Mouse (Mus musculus) ovary, adult 18-20 months (tissue): ENCODE measurements around the gene Pdss2.

Experiments
- DNase-seq: peaks from one replicate; pipeline ENCODE4 v3.0.0; 2022; ENCODE audit warnings: low spot score, mixed read lengths

The Pdss2 gene

DNA sequence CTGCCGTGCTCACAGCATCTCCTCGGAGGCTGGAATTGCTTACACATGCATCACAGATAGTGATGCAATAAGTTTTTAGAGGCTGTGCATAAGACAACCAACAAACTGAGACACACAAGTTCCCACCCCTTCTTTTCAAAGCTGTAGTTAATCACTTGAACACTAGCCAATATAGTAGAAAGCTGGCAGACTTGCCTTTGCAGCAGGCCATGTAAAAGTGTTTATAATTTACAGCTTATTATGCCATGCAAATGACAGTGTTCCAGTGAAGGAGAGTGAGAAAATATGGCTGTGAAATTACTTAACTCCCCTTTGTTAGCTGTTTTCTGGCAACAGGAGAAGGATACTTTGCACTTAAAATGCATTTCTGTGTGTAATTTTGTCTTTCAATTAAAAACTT, 90.9 kb downstream of the Pdss2 start:
- no peak for DNase-seq

DNA sequence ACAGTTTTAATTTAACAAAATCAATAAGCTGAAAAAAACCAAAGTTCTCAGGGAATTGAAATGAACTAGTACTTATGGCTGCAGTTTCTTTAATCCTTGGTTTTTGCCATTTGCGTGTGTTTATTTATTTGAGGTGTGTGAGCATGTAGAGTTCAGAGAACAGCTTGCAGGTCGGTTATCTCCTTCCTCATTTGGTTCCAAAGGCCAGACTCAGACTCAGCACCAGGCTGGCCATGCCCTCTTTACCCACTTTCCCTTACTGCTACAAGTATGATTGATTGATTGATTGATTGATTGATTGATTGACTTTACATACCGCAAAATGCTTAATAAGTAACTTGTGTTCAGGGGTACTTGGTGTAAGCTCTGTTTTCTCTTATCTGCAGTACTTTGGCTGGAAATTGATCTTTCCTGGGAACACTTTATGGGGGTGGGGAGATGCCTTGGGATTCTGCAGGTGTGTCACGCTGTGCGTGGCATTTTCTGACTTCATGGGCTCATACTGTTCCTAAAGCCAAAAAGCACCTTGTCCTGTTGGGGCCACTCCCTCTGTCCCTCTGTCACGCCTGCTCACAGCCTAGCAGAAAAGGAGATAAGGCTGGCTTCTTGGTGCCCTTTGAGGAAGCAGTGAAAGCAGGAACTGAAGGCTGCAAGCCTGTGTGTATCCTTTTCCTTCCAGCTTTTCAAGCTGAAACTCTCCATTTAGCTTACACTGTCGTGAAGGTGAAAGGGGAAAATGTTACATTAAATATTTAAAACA, 91.6 kb downstream of the Pdss2 start:
- DNase-seq: no peak

DNA sequence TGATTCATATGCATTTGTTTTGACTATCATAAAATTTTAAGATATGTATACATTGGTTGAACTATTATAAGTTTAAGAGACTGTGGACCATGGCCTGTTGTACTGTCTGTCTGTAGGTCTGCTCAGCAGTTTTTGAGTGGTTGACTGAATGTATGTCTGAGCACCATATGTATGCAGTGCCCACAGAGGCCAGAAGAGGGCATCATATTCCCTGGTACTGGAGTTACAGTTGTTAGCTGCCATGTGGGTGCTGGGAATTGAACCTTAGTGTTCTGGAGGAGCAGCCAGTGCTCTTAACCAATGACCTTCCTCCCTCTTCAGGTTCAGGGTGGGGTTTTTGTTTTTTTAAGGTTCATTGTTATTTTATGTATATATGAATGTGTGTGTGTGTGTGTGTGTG, 93.9 kb downstream of the Pdss2 start:
- no peak for DNase-seq

DNA sequence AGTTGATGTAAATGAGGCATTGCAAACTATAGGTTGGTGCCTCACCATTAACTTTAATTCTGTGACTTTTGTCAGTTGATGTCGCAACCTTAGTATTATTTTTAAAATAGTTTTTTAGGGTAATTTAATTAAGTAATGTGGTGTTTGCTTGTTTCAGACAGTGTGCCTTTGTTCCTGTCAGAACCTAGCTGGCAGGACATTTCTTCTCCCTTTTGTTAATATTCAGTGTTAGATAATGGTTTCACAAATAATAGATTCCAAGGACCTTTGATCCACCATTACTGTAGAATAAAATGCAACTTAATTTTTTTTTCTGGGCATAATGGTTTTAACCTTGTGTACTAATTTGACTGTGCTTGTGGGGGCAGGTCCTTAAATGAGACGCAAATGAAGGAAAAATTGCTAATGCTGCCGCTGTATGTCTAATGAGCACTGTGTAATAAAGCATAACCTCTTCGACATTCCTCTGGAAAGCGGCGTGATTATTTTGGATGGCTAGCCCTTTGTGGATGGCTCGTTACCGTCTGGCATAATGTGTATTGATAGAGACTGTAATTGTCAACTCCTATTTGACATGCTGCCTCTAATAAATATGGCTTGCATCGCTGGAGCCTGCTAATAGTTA, 96.2 kb downstream of the Pdss2 start:
- no peak for DNase-seq

DNA sequence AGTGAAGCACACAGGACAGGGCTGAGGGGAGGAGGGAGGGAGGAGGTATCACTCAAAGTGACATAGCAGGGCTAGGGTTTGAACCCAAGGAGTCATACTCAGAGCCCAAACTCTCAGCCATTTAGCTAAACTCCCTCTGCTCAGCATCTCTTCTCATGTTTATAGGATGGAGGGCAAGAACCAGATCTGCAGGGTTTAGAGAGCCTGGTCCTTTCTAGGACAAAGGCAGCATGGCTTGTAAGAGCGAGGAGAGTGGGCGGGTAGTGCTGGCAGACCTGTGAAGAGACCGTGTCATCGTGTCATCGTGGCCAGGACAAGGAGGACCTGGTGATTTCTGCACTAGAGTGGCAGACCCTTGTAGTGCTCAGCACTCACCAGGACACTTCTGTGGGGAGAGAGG, 99.7 kb downstream of the Pdss2 start:
- no peak for DNase-seq

DNA sequence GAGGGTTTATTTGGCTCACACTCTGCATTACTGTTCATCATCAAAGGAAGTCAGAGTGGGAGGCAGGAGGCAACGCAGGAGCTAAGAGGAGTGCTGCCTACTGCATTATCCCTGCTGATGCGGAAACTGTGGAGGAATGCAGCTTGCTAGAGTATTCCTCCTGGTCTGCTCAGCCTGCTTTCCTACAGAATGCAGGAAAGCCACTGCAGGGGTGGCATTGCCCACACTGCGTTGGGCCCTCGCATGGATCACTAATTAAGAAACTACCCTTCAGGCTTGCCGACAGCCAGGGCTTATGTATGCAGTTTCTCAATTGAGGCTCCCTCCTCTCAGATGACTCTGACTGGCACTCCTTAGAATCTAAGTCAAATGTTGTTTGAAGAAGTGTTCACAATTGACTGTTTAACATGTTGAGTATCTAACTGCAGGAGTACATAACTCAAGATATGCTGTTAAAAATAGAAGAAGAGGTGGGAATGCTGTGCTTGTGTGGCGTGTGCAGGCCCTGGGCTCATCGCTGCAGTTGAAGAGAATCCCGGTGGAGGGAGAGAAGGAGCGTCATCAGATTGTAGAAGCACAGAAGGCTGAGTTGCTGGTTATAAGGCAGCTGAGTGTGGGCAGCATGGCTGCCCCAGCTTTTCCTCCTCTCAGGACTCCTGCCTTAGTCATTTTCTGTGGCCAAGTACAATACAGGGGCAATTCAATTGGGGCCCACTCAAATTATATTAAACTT, 101.3 kb downstream of the Pdss2 start:
- DNase-seq: no peak

DNA sequence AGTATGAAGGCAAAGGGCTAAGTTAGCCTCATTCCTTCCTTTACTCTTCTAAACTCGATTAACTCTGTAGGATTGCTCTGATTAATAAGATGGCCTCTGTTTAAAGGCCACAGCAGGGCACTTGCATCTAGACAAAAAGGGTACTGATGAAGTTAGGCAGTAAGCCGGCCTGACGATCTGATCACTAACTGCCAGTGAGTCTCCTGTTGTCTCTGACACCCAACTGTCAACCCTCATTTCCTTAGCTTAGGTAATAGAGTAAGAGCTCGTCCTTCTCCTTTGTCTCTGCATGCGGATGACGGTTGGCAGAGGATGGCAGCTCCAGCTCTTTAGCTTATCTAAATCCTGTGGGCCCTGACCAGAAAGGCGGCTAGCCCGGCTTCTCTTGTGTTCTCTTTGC, 102.1 kb downstream of the Pdss2 start:
- DNase-seq: no peak

DNA sequence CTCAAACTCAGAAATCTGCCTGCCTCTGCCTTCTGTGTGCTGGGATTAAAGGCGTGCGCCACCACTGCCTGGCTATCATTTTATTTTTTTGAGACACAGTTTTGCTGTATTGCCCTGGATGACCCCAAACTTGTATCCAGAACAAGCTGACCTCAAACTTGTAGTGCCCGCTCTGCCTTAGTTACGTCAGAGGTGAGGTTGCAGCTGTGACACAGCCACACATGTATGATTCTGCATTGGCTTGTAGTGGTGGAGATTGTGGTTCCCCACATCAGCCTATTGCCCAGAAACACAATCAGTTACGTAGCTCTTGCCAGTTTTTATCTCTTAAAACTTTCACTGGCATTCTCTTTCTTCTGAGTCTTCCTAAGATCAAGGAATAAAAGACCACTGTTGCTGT, 108.5 kb downstream of the Pdss2 start:
- DNase-seq: no peak

DNA sequence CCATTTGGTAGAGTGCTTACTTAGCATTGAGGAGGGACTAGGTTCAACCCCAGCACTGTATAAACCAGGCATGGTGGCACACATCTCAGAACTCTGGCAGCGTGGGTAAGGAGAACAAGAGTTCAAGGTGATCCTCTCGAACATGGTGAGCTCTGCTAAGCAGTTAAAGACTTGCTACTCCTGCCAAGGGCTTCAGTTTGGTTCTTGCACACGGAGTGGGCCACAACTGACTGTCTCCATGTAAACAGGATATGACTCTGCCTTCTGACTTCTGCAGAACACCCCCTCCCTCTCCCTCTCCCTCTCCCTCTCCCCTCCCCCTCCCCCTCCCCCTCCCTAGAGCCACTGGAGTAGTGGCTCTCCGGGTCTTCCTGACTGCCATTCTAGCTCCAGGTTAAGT, 109.4 kb downstream of the Pdss2 start:
- no peak for DNase-seq

DNA sequence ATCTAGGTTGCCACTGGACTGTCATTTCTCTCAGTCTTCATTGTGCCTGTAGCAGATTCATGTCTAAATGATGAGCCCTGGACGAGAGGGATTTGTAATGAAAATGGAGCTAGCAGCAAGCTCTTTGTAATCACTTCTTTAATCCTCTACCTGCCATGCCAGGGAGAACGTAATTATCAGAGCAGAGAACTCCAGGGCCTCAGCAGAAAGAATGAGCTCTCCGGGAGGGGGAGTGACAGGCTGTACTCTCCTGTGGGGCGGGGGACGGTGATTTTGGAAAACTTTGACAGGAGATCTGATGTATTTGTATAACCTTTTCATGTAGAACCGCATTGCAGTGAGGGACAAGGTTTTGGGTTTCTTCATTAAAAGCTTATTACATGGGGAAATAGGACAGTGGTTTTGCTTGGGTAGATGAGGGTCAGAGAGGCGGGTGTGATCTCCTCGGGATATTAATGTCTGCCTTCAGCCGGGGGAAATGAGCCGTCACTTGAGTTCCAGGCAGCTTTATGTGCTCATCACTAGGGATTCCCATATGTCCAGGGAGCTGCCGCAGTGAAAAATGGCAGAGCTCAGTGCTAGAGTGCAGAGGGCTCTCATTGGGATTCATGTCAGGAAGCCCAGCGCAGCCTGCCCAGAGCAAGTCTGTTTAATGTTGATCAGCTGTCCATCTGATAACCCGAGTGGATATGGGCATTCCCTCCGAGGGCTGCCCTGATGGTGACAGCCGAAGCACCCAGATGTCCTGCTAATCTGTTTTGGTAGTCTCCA, 110.8 kb downstream of the Pdss2 start:
- no peak for DNase-seq

DNA sequence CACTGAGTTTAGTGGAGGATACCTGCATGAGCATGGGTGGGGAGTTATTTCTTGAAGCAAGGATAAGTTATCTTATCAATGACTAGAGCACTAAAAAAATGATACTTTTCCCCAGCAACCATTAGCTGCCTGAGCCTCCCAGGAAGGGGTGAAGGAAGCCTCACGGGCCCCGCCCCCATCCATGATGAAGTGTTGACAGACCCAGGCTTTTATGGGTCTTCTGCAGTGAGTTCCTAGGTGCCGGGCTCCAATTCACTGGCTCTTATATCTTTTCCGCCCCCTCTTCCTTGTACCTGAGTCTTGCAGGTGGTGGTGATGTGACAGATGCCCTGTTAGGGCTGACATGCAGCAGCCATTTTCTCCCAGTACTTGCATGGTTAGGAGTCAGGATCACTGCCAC, 114.6 kb downstream of the Pdss2 start:
- DNase-seq: no peak

DNA sequence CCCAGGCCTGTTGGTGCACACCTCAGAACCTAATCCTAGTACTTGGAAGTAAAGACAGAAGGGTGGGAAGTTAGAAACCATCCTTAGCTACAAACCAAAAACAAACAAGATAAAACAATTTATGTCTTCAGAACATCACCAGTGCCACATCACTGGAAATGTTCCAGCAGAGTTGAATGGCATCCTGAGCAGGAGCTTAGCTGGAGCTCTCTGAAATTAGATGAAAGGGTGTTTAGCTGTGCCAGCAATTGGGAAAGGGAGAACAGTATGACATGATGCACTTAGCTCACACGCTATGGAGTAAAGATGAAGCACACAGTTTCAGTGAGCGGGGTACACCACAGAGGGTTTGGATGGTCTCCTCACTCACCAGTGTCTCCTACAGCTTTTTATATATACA, 115.8 kb downstream of the Pdss2 start:
- DNase-seq: no peak

DNA sequence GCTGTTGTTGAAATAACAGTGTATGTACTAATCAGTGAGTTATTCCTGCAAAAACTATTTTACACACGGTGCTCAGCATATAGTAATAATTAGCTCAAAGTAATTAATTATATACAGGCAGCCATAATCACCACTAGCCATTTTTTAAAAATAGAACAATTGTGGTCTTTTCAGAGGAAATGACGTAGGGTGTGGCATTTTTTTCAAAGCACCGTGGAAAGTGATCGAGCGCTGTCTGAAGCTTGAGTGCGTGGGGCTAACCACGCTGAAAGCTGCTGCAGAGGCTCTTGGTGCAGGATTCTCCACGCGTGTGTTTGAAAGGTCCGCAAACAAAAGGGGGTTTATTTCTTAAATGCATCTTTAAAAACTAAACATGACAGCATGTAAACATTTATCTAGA, 118.5 kb downstream of the Pdss2 start:
- no peak for DNase-seq

DNA sequence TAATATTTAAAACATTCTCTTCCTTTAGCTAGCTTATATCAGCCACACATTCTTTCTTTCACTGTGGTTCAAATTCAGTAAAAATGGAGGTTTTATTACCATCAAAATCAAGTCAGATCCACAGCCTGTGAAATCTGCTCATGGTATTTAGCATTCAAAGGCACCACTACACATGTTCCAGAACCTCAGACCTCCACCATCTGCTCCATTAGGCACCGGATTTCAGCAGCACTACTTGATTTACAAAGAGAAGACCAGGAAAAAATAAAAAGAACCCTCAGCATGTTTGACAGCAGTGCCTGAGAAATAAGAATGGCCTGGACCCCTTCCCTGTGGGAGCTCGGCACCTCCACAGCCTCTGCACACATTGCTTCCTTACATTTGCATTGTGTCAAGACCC, 128.4 kb downstream of the Pdss2 start:
- DNase-seq: no peak

DNA sequence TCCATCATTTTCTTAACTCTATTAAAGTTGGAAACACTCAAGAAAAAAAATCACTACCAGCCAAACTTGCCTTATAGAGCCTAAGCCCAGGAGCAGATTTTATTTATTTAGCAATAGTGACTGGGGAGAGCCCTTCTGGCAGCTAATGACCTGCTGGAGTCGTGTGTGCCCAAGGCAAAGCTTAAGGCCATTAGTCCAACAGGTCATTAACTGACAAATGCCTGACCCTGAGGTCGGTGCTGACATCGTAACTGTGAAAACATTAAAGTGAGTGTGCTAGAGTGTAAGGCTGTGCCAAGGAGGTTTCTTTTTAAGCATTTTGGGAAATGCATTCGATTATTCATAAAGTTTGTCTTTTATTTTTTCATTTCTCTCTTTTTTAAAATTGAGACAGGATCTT, 136.6 kb downstream of the Pdss2 start:
- DNase-seq: no peak

DNA sequence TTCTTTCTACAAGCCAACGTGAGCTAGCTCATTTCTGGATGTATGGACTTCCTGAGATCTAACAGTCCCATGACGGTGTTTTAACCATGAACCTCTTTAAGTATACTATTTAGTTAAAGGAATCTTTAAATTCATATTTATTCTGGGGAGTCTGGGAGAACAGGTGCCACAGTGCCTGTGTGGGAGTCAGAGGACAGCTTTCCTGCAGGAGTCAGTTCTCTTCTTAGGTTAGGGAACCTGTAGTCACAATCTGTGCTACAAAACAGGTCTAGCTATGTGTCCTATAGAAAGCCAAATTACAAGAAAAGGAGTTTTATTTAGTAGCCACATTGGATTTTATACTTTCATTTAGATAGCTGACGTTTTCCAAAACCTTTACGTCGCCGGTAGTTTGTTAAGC, 141.7 kb downstream of the Pdss2 start:
- DNase-seq: no peak

DNA sequence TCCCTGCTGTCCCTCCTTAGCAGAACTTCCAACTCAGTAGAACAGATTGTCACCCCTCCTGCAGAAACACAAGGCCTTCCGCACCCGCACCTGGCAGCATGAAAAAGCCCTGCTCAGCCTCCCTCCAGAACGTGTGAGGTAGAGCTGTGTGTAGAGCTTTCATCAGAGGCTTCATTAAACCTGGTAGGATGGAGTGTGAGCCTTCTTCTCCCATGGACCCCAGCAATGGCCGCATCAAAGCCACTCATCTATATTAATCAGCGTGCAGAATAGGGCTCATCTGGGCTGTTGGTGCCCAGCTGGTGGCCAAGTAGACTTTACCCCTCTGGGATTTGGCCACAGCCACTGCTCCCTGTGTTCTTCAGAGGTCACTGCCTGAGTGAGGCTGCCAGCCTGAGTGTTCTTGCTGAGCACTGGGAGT, 142.2 kb downstream of the Pdss2 start:
- DNase-seq: no peak

DNA sequence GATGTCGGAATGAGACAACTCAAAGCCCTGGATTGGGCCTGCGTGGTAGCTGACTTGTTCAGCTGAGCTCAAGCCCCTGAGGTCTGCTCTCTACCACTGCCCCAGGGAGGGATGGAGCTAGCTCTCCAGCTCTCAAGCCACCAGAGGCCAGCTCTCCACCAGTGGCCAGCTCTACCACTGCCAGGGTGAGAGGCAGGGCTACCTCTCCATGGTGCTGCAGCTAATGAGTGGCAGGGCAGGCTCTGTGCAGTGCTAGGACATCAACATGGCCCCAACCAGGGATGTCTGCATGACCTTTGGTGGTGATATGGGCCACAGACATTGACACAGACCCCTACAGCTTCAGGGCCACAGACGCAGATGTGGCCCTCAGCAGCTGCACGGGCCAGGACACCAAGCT, 144.6 kb downstream of the Pdss2 start:
- DNase-seq: no peak

DNA sequence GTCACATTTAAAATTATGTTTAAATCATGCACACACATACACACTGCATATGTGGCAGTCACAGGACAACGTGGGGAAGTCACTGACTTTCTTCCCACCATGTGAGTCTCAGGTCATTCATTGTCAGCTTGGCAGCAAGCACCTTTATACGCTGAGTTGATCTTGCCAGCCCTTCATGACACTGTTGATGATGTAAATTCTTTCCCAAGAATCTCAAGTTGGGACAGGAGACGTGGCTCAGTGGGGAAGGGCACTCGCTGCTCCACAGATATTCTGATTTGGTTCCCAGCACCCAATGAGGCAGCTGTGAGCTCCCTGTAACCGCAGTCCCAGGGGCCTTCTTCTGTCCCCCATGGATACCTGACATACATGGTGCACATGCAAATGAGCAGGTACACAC, 147.3 kb downstream of the Pdss2 start:
- DNase-seq: no peak

DNA sequence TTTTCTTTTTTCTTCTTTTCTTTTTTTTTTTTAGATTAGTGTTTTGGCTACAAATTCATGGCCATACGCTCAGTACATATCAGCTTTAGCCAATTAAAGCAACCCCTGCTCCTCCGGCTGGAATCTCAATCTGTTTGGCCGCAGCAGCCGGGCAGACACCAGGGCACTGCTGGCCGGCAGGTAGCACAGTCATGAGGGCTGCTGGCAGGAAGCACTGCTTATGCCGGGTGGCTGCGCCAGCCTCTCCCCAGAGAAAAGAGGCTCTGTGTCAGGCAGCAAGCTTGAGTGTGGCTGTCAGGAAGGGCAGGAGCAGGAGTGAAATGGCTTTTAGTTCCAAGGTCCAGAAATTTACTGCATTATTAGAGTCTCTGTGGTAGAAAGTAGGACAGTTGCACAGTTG, 151.0 kb downstream of the Pdss2 start:
- no peak for DNase-seq

DNA sequence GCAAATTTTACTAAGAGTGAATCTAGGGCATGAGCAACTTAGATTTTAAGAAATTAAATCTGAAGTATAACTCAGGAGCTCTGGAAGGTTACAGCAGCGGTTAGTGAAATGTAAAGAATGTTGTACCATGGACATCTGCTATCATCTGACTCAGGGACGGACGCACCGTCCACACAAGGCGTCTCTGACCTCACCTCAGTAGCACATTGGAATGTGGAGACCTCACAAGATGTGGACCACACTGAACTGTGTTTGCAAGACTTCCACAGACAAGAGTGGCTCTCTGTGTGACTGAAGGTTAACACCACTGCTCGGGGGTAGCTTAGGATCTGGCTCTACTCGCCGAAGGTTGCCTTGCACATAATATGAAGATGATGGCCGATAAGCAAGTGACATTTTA, 151.7 kb downstream of the Pdss2 start:
- DNase-seq: no peak

DNA sequence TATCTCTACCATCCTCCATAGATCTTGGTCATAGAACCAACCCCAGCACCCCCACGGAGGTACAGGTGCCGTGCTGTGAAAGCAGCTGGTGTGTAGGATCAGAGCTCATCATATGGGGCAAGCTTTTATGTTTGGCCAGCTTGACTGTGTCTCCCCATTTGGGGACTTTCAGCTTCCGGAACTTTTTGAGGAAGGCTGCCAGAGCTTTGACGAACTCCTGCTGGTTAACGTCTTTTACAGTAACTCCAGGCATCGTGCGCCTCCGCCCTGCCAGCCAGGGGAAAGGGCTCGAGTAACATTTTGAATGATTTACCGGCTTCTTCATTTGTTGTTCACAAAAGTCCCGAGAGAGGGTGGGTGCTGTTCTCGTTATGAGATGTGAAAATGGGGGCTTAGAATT, 152.4 kb downstream of the Pdss2 start:
- DNase-seq: no peak

DNA sequence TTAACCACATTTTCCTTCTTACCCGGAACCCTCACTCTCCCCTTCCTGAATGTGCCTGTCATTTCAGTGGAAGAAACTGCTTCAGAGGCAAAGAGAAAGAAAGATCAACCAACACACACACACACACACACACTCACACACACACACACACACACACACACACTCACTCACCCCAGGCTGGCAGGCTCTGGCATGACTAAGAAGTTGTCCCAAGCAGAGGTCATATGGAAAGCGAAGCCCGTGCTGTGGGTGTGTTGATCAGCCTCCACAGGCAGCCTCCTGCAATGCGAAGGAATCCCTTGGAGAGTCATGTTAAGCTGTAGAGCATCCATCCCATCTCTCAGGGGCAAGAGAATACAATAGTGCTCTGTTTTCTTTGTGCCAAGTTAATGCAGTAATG, 154.0 kb downstream of the Pdss2 start:
- no peak for DNase-seq
